Mouse (Mus musculus): ENCODE measurements at regions not wholly inside any gene's neighbourhood (a gene's known extent, or its start where the extent isn't known, plus 50 kb on each side); places are given as distances from the start of the nearest gene placed in this dataset.

- no peak for DNase-seq (ENCODE audit: low spot score)
Measured at GRCm38 (mm10) chr5:42448644-42449043, 380.9 kb downstream of the Gm16223 start.

GRCm38 (mm10) chr5:42449581-42449980, 381.8 kb downstream of the Gm16223 start:
- Histone ChIP-seq H3K27me3 (ENCODE audit: insufficient read depth, low read length) (no peaks in the 10 kb centered on the region), H3K4me1 (ENCODE audit: insufficient read depth, low read depth, low read length) (peaks cover 24% of the 10 kb centered on the region; the same call in 1 of the 2 replicates), H3K36me3 (replicated peaks) (no peaks in the 10 kb centered on the region), H3K4me3 (ENCODE audit: low read depth, low read length) (no peak overlapping the region), H3K9me3 (replicated peaks) (no peaks in the 10 kb centered on the region)
- no peak for DNase-seq (ENCODE audit: low spot score)
- TF ChIP-seq GATA2 (IDR thresholded peaks at IDR 0.05; ENCODE audit: borderline replicate concordance, low read depth, low read length) (no peak), CTCF (IDR thresholded peaks at IDR 0.05; ENCODE audit: low read depth, low read length) (no peak), POLR2AphosphoS5 (IDR thresholded peaks at IDR 0.05; ENCODE audit: insufficient replicate concordance, low read depth, low read length) (no peak), TAL1 (conservative IDR thresholded peaks at IDR 0.05; ENCODE audit: low read depth, low read length) (no peak), GATA1 (IDR thresholded peaks at IDR 0.05; ENCODE audit: borderline replicate concordance, low read length) (no peak)
- ATAC-seq (ENCODE audit: extremely low read depth, insufficient number of reproducible peaks, low FRiP score, poor library complexity, severe bottlenecking): no peak

More at GRCm38 (mm10) chr5:42448644-42449043, 380.9 kb downstream of the Gm16223 start:
- H3K4me3 ChIP-seq (ENCODE audit: low read depth, low read length): no peak overlapping the region
- TF ChIP-seq GATA2 (IDR thresholded peaks at IDR 0.05; ENCODE audit: borderline replicate concordance, low read depth, low read length) (no peak), POLR2AphosphoS5 (IDR thresholded peaks at IDR 0.05; ENCODE audit: insufficient replicate concordance, low read depth, low read length) (no peak), GATA1 (IDR thresholded peaks at IDR 0.05; ENCODE audit: borderline replicate concordance, low read length) (no peak), TAL1 (conservative IDR thresholded peaks at IDR 0.05; ENCODE audit: low read depth, low read length) (peak; percentile 62)
- peak; percentile 91 for ATAC-seq (ENCODE audit: extremely low read depth, insufficient number of reproducible peaks, low FRiP score, poor library complexity, severe bottlenecking)
- no peaks in the 10 kb centered on the region for H3K9me3 ChIP-seq (replicated peaks)
- peaks cover 22% of the 10 kb centered on the region; the same call in 1 of the 2 replicates for H3K4me1 ChIP-seq (ENCODE audit: insufficient read depth, low read depth, low read length)
- H3K36me3 ChIP-seq (replicated peaks): no peaks in the 10 kb centered on the region
- no peaks in the 10 kb centered on the region for H3K27me3 ChIP-seq (ENCODE audit: insufficient read depth, low read length)

- H3K27me3 ChIP-seq (ENCODE audit: insufficient read depth, low read length): no peaks in the 10 kb centered on the region
- peak; percentile 55 for ATAC-seq (ENCODE audit: extremely low read depth, insufficient number of reproducible peaks, low FRiP score, poor library complexity, severe bottlenecking)
- no peak for TF ChIP-seq CTCF (IDR thresholded peaks at IDR 0.05; ENCODE audit: low read depth, low read length)
- TF ChIP-seq TAL1 (conservative IDR thresholded peaks at IDR 0.05; ENCODE audit: low read depth, low read length): no peak
- no peak for TF ChIP-seq GATA1 (IDR thresholded peaks at IDR 0.05; ENCODE audit: borderline replicate concordance, low read length)
- TF ChIP-seq POLR2AphosphoS5 (IDR thresholded peaks at IDR 0.05; ENCODE audit: insufficient replicate concordance, low read depth, low read length): no peak
- peak; percentile 2 for DNase-seq (ENCODE audit: low spot score)
- no peaks in the 10 kb centered on the region for H3K9me3 ChIP-seq (replicated peaks)
- no peaks in the 10 kb centered on the region for H3K36me3 ChIP-seq (replicated peaks)
- no peak overlapping the region for H3K4me3 ChIP-seq (ENCODE audit: low read depth, low read length)
- H3K4me1 ChIP-seq (ENCODE audit: insufficient read depth, low read depth, low read length): peaks cover 22% of the 10 kb centered on the region; the same call in 1 of the 2 replicates
Measured at GRCm38 (mm10) chr5:42453707-42454106, 385.9 kb downstream of the Gm16223 start.

- Histone ChIP-seq H3K4me3 (ENCODE audit: low read depth, low read length) (no peak overlapping the region), H3K36me3 (replicated peaks) (no peaks in the 10 kb centered on the region), H3K9me3 (replicated peaks) (no peaks in the 10 kb centered on the region), H3K27me3 (ENCODE audit: insufficient read depth, low read length) (no peaks in the 10 kb centered on the region), H3K4me1 (ENCODE audit: insufficient read depth, low read depth, low read length) (no peaks in the 10 kb centered on the region)
- DNase-seq (ENCODE audit: low spot score) (no peak), ATAC-seq (ENCODE audit: extremely low read depth, insufficient number of reproducible peaks, low FRiP score, poor library complexity, severe bottlenecking) (no peak)
- TF ChIP-seq GATA2 (IDR thresholded peaks at IDR 0.05; ENCODE audit: borderline replicate concordance, low read depth, low read length): no peak
- TF ChIP-seq POLR2AphosphoS5 (IDR thresholded peaks at IDR 0.05; ENCODE audit: insufficient replicate concordance, low read depth, low read length): no peak
- no peak for TF ChIP-seq TAL1 (conservative IDR thresholded peaks at IDR 0.05; ENCODE audit: low read depth, low read length)
- TF ChIP-seq CTCF (IDR thresholded peaks at IDR 0.05; ENCODE audit: low read depth, low read length): no peak
- no peak for TF ChIP-seq GATA1 (IDR thresholded peaks at IDR 0.05; ENCODE audit: borderline replicate concordance, low read length)
Measured at GRCm38 (mm10) chr5:42461195-42461594, 393.4 kb downstream of the Gm16223 start.

GRCm38 (mm10) chr5:42464814-42465213, 397.1 kb downstream of the Gm16223 start:
- Histone ChIP-seq H3K27me3 (ENCODE audit: insufficient read depth, low read length) (no peaks in the 10 kb centered on the region), H3K9me3 (replicated peaks) (no peaks in the 10 kb centered on the region), H3K4me1 (ENCODE audit: insufficient read depth, low read depth, low read length) (no peaks in the 10 kb centered on the region), H3K4me3 (ENCODE audit: low read depth, low read length) (no peak overlapping the region), H3K36me3 (replicated peaks) (no peaks in the 10 kb centered on the region)
- no peak for TF ChIP-seq GATA1 (IDR thresholded peaks at IDR 0.05; ENCODE audit: borderline replicate concordance, low read length)
- no peak for TF ChIP-seq POLR2AphosphoS5 (IDR thresholded peaks at IDR 0.05; ENCODE audit: insufficient replicate concordance, low read depth, low read length)
- no peak for TF ChIP-seq CTCF (IDR thresholded peaks at IDR 0.05; ENCODE audit: low read depth, low read length)
- TF ChIP-seq GATA2 (IDR thresholded peaks at IDR 0.05; ENCODE audit: borderline replicate concordance, low read depth, low read length): no peak
- TF ChIP-seq TAL1 (conservative IDR thresholded peaks at IDR 0.05; ENCODE audit: low read depth, low read length): no peak
- no peak for ATAC-seq (ENCODE audit: extremely low read depth, insufficient number of reproducible peaks, low FRiP score, poor library complexity, severe bottlenecking)
- DNase-seq (ENCODE audit: low spot score): no peak

GRCm38 (mm10) chr5:42473493-42473892, 405.7 kb downstream of the Gm16223 start:
- ATAC-seq (ENCODE audit: extremely low read depth, insufficient number of reproducible peaks, low FRiP score, poor library complexity, severe bottlenecking): no peak
- no peak for TF ChIP-seq POLR2AphosphoS5 (IDR thresholded peaks at IDR 0.05; ENCODE audit: insufficient replicate concordance, low read depth, low read length)
- TF ChIP-seq CTCF (IDR thresholded peaks at IDR 0.05; ENCODE audit: low read depth, low read length): no peak
- TF ChIP-seq TAL1 (conservative IDR thresholded peaks at IDR 0.05; ENCODE audit: low read depth, low read length): no peak
- TF ChIP-seq GATA2 (IDR thresholded peaks at IDR 0.05; ENCODE audit: borderline replicate concordance, low read depth, low read length): no peak
- no peak for TF ChIP-seq GATA1 (IDR thresholded peaks at IDR 0.05; ENCODE audit: borderline replicate concordance, low read length)

More at GRCm38 (mm10) chr5:42473493-42473892, 405.7 kb downstream of the Gm16223 start:
- H3K27me3 ChIP-seq (ENCODE audit: insufficient read depth, low read length): no peaks in the 10 kb centered on the region
- DNase-seq (ENCODE audit: low spot score): no peak
- H3K9me3 ChIP-seq (replicated peaks): no peaks in the 10 kb centered on the region
- no peak overlapping the region for H3K4me3 ChIP-seq (ENCODE audit: low read depth, low read length)
- H3K4me1 ChIP-seq (ENCODE audit: insufficient read depth, low read depth, low read length): no peaks in the 10 kb centered on the region
- H3K36me3 ChIP-seq (replicated peaks): no peaks in the 10 kb centered on the region
